Mouse (Mus musculus): Measurements from ENCODE around the gene Copa.

DNA sequence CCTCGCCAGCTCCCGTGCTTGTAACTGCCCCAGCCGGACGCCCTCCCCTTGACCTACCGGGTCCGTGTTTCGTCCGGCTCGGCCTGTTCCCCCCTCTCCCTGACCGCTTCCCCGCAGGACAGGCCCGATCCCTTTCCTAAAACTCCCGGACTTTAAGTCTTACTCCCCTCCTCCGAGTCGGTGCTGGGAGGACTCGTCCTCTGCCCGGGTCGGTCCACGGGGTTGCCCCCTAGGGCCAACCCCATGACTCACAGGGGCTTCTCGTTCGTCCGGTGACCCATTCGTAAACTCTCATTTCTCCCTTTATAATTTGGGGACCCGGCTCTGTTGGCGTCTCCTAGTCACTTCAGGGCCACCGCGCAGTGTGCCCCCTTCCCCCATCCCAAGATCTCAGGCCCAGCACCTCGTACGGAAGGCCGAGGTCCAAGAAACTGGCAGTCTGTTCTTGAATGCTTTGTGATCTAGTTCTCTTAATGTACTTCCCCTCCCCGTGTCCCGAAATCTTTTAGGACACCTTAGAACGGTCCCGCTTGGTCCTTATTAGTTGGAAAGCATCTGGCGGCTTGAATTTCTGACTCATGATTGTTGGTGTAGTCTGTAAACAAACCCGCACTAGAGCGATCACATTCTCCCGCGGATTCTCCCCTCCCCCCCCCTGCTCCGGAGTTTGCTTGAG, 66.1 kb downstream of the Copa start:
- no peak for TF ChIP-seq CTCF (conservative IDR thresholded peaks at IDR 0.05; ENCODE audit: low read length)
- TF ChIP-seq NANOG (IDR thresholded peaks at IDR 0.05; ENCODE audit: borderline replicate concordance, low read length): no peak

Measured in E14TG2a.4 (cell line).